Mouse (Mus musculus) embryo, embryonic 11 days (tissue): ENCODE measurements around the gene Pafah1b3.
"Not testable (repeated sequence)": the region's sequence is repeated elsewhere in the genome, so short reads cannot be mapped to it uniquely, and the experiment has no call there.

ENCODE experiments used
- DNase-seq: peaks from one replicate; pipeline ENCODE4 v3.0.0-alpha.2; 2015

The Pafah1b3 gene

GRCm38 (mm10) chr7:25266180-25266962 is 31.4 kb downstream of the Pafah1b3 start:
- DNase-seq, result no peak

DNA sequence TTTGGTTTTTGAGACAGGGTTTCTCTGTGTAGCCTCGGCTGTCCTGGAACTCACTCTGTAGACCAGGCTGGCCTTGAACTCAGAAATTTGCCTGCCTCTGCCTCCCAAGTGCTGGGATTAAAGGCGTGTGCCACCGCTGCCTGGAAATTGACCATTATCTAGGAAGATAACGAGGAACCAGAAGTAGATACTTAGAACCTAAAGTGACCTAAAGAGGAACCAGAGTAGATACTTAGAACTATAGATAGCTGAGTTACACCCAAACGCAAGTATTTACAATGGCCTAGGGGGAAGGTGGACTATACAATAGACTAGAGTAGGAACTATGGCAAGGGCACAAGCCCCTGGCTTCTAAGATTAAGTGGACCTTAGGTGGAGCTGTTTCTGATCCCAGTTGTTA is 32.0 kb downstream of the Pafah1b3 start:
- not testable (repeated sequence) for DNase-seq

DNA sequence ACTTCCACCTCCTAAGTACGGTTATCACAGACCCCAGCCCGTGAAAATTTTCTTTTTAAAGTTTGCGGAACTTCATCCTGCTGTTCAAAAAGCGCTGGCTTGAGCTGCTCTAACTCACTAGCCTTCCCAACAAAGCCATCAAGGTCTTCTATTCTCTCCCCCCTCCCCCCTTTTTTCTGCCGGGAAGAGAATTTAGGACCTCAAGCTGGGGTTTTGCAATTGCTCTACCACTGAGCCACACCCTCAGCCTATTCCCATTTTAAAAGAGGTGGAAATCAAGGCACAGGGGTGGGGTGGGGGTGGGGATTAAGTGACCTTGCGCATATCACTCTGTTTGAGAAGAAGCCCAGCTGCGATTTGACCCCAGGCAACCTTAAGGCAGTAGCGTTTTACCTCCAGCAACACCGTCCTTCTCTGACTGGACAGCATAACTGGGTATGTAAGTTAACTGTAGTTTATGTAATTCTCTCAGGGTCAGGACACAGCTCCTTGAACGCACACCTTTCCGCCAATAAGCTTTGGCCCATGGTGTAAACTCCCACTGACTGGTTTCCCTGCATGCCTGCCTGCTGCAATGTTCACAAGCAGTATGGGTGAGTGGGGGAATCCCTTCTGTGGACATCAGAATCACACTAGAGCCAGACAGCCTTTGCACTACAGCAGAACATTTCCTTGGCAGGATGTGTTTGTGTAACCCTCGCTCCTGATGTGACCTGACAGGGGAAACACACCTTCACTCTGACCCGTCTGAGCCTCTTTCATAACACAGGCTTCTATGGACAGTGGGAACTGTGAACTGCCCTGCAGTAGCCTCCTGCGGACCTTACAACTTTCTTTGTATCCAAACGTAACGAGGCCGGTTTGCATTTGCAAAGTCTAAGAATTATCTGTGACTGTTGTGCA is 33.6 kb downstream of the Pafah1b3 start:
- DNase-seq, result no peak

- DNase-seq, result no peak
These were observed 35.9 kb downstream of the Pafah1b3 start for GRCm38 (mm10) chr7:25261896-25262295.

DNA sequence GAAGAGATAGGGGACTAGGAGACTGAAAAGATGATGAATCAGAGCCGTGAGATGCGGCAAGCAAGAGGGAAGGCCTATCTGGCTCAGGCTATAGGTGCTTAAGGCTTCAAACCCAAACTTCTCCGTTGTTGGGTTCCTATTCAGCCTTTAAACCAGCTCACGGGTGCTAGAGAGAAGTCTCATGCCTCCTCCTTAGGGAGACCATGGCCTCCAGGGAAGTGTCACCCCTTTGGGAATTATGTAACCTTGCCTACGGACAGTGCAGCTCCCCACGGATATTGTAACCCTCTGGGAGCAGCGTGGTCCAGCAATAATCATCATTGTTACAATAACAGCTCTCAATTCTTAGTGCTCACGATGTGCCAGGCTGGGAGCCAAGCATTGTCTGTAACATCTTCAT is 46.0 kb downstream of the Pafah1b3 start:
- no peak for DNase-seq

DNA sequence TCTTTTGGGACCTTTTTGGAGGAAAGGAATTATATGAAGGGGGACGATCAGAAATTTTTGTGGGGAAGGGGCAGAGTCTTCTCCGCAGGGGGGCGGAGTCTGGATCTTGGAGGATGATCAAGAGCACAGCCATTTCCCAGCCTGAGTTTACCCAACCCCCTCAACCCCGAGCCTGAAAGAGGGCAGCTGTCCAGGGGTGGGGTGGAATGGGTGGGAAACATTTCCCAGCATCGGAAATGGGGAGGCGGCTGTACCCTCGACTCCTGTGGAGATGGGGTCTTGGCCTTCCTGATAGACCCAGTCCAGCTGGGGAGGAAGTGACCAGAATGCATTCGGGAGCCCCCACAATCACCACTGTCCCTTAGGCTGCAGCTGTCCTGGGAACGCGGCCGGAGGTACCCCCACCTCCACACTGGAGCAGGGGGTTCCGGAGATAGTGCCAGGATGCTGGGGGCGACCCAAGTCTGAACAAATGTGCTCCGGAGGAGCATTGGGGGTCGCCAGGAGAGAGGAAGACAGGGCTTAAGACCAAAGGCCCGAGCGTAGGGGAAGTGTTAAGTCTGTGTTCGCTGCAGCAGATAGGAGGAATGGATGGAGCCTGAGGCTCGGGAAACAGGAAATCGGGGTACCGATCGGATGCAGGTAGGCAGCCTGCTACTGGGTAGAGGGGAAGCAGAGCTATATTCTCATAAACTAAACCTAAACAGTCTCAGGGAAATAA is 46.6 kb downstream of the Pafah1b3 start:
- peak; percentile 81 for DNase-seq

DNA sequence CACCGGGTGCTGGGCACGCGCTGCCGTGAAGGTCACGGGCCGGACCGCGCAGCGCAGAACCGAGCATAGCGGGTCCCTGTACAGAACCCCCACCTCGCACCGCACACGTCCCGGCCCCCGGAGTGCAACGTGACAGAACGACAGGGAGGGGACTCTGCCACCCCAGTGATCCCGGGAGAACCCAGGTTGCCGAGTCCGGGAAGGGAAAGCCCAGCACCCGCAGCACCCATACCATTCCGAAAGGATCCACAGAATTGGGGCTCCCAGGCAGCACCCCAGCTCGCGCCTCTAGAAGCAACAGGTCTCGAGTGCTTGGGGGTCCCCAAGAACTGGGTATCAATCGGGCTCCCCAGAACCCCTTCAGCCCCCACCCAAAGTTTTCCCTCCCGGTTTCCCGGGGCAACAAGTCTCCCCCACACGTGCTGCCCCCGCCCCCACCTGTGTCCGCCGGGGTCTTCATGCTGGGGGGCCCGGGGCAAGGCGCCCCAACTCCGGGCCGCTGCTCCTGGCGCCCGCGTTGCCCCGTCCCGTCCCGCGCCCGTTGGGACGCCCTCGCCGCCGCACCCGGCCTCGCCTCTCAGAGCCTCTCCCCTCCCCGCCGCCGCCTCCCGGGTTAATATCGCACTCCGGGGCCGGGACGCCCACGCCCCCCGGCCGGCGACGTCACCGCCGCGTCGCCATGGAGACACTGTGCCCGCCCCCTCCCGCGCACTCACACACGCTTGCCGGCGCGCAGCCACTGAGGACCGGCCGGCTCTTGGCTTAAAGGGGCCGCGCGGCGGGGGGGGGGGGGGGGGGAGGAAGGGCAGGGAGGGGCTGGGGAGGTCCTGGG is 47.4 kb downstream of the Pafah1b3 start, which contains the start of gene Erf:
TSS of gene Erf (minus strand) at position 621 of the 832 bp plus-strand sequence.
- peak; percentile 95 for DNase-seq

- DNase-seq, result peak; percentile 93
These were observed 48.3 kb downstream of the Pafah1b3 start for GRCm38 (mm10) chr7:25249314-25250140.

- peak; percentile 66 for DNase-seq
These were observed 48.9 kb downstream of the Pafah1b3 start for GRCm38 (mm10) chr7:25248846-25249313.

GRCm38 (mm10) chr7:25248018-25248647 is 49.7 kb downstream of the Pafah1b3 start:
- peak; percentile 63 for DNase-seq

DNA sequence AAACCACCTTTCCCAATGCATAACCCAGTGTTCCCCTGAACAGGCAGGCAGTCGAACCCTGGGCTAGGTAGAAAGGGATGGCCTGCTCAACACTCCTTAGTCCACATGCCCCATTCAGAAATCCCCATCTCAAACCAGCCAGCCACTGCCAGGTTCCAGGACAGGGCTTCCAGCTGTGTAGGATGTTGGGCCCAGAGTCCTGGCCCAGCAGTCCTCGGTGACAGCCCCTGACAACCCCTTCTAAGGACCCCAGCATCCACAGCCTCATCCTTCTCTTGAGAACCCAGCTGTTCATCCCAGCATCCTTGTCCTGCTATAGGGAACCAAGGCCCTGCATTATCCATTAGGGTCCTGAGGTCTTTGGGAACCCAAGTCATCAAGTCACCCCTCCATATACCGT is 50.3 kb downstream of the Pafah1b3 start:
- no peak for DNase-seq

DNA sequence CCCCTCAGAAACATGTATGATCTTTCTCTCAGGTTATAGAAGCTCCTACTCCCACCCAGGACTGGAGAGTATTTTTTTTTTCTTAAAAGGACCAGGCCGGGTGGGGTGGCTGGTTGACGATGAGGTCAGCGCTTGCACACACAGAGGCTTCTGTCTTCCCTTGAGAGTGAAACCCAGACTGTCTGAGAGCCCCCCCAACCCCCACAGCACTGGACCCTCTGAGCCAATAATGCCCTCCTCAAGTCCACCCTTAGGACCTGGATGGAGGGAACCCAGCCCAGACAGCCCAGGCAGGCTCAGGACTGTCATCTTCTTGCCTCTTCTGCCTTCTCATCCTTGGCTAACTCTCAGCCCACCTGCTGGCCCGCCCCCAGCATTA is 51.0 kb downstream of the Pafah1b3 start:
- no peak for DNase-seq

- DNase-seq, result no peak
These were observed 51.6 kb downstream of the Pafah1b3 start for GRCm38 (mm10) chr7:25246079-25246758.
